Mouse (Mus musculus): Measurements from ENCODE around the gene Olfr427. TPM values are rescaled to one million over a fixed set of nuclear protein-coding genes. Genes with fewer than 3 reads are reported as not detected.

Olfr427 gene
- total RNA-seq, 2 experiments from 2014 or later = not detected

Other genes starting within 250 kb of the Olfr427 start
- 11.9 and 20.0 TPM in 2 replicates for gene Ifi211, start 183.8 kb upstream of the Olfr427 start, total RNA-seq (2015; ENCODE audit: low replicate concordance)
- gene Ifi211, start 183.8 kb upstream of the Olfr427 start, total RNA-seq (2017; ENCODE audit: low replicate concordance) = 9.3 and 13.3 TPM in 2 replicates
- 35.4 and 38.7 TPM in 2 replicates for gene Mndal, start 154.4 kb upstream of the Olfr427 start, total RNA-seq (2015; ENCODE audit: low replicate concordance)
- 15.5 and 18.5 TPM in 2 replicates for gene Mndal, start 154.4 kb upstream of the Olfr427 start, total RNA-seq (2017; ENCODE audit: low replicate concordance)
- gene Ifi203, start 154.2 kb upstream of the Olfr427 start, total RNA-seq (2015; ENCODE audit: low replicate concordance) = 23.4 and 29.9 TPM in 2 replicates
- 6.6 and 13.8 TPM in 2 replicates for gene Ifi203, start 154.2 kb upstream of the Olfr427 start, total RNA-seq (2017; ENCODE audit: low replicate concordance)
- not detected in 2 replicates for gene Ifi202b, start 114.1 kb upstream of the Olfr427 start, total RNA-seq (2015; ENCODE audit: low replicate concordance)
- gene Ifi202b, start 114.1 kb upstream of the Olfr427 start, total RNA-seq (2017; ENCODE audit: low replicate concordance) = not detected in 2 replicates
- 2.3 and 3.3 TPM in 2 replicates for gene Ifi205, start 65.1 kb upstream of the Olfr427 start, total RNA-seq (2015; ENCODE audit: low replicate concordance)
- 0.85 TPM in 1 of 2 replicates, not detected in the other for gene Ifi205, start 65.1 kb upstream of the Olfr427 start, total RNA-seq (2017; ENCODE audit: low replicate concordance)
- not detected in 2 replicates for gene Olfr433, start 56.2 kb upstream of the Olfr427 start, total RNA-seq (2015; ENCODE audit: low replicate concordance)
- not detected in 2 replicates for gene Olfr433, start 56.2 kb upstream of the Olfr427 start, total RNA-seq (2017; ENCODE audit: low replicate concordance)
- gene Olfr432, start 47.7 kb upstream of the Olfr427 start, total RNA-seq (2015; ENCODE audit: low replicate concordance) = not detected in 2 replicates
- not detected in 2 replicates for gene Olfr432, start 47.7 kb upstream of the Olfr427 start, total RNA-seq (2017; ENCODE audit: low replicate concordance)
- gene Olfr430, start 30.3 kb upstream of the Olfr427 start, total RNA-seq (2015; ENCODE audit: low replicate concordance) = not detected in 2 replicates
- gene Olfr430, start 30.3 kb upstream of the Olfr427 start, total RNA-seq (2017; ENCODE audit: low replicate concordance) = 0.42 TPM in 1 of 2 replicates, not detected in the other
- gene Olfr429, start 12.6 kb upstream of the Olfr427 start, total RNA-seq (2015; ENCODE audit: low replicate concordance) = not detected in 2 replicates
- not detected in 2 replicates for gene Olfr429, start 12.6 kb upstream of the Olfr427 start, total RNA-seq (2017; ENCODE audit: low replicate concordance)
- 2.1 TPM in 1 of 2 replicates, not detected in the other for gene Olfr231, start 24.3 kb downstream of the Olfr427 start, total RNA-seq (2015; ENCODE audit: low replicate concordance)
- gene Olfr231, start 24.3 kb downstream of the Olfr427 start, total RNA-seq (2017; ENCODE audit: low replicate concordance) = not detected in 2 replicates
- not detected in 2 replicates for gene Olfr424, start 34.6 kb downstream of the Olfr427 start, total RNA-seq (2015; ENCODE audit: low replicate concordance)
- not detected in 2 replicates for gene Olfr424, start 34.6 kb downstream of the Olfr427 start, total RNA-seq (2017; ENCODE audit: low replicate concordance)
- gene Olfr420, start 58.7 kb downstream of the Olfr427 start, total RNA-seq (2015; ENCODE audit: low replicate concordance) = 0.38 TPM in 1 of 2 replicates, not detected in the other
- 1.8 and 2.0 TPM in 2 replicates for gene Olfr420, start 58.7 kb downstream of the Olfr427 start, total RNA-seq (2017; ENCODE audit: low replicate concordance)
- 279 and 284 TPM in 2 replicates for gene Spta1, start 75.9 kb downstream of the Olfr427 start, total RNA-seq (2015; ENCODE audit: low replicate concordance)
- gene Spta1, start 75.9 kb downstream of the Olfr427 start, total RNA-seq (2017; ENCODE audit: low replicate concordance) = 931 and 1,200 TPM in 2 replicates
- not detected in 2 replicates for gene Olfr419, start 155.2 kb downstream of the Olfr427 start, total RNA-seq (2015; ENCODE audit: low replicate concordance)
- 2.9 TPM in 1 of 2 replicates, not detected in the other for gene Olfr419, start 155.2 kb downstream of the Olfr427 start, total RNA-seq (2017; ENCODE audit: low replicate concordance)
- gene Mptx1, start 233.6 kb downstream of the Olfr427 start, total RNA-seq (2015; ENCODE audit: low replicate concordance) = not detected in 2 replicates
- gene Mptx1, start 233.6 kb downstream of the Olfr427 start, total RNA-seq (2017; ENCODE audit: low replicate concordance) = not detected in 2 replicates

Data from erythroblast, adult 5-6 weeks (primary cell).